Mouse (Mus musculus) limb, embryonic 11.5 days (tissue): ENCODE measurements around the gene Syt16. TPM values are rescaled to one million over a fixed set of nuclear protein-coding genes. Genes with fewer than 3 reads are reported as not detected.

Source experiments
- ATAC-seq: fragments of 200-750 bp; cut with Nextera tagmentation; 2 replicates; pipeline ENCODE4 v1.8.0; 2017; ENCODE audit warnings: low read depth; ENCODE audit not compliant: insufficient number of reproducible peaks, low FRiP score, low TSS enrichment
- DNase-seq: peaks from one replicate; pipeline ENCODE4 v3.0.0-alpha.2; 2015; ENCODE audit warnings: low spot score
- H3K27ac ChIP-seq: fragments of 300-500 bp; sonication (generic); replicated peaks from 2 replicates; pipeline ENCODE4 v1.5.1; 2014; ENCODE audit warnings: low read depth, mild to moderate bottlenecking, low read length
- H3K27me3 ChIP-seq: fragments of 300-500 bp; sonication (generic); 2 replicates; pipeline ENCODE4 v1.6.1; 2014; ENCODE audit warnings: mild to moderate bottlenecking, low read length, mixed read lengths; ENCODE audit not compliant: control insufficient read depth, insufficient read depth
- H3K36me3 ChIP-seq: fragments of 300-500 bp; sonication (generic); 2 replicates; pipeline ENCODE4 v1.6.1; 2014; ENCODE audit warnings: mild to moderate bottlenecking, low read length, moderate library complexity, mixed read lengths; ENCODE audit not compliant: control insufficient read depth, insufficient read depth
- H3K4me1 ChIP-seq: fragments of 300-500 bp; sonication (generic); 2 replicates; pipeline ENCODE4 v1.6.1; 2014; ENCODE audit warnings: low read length, mixed read lengths; ENCODE audit not compliant: control insufficient read depth, insufficient read depth
- H3K4me2 ChIP-seq: fragments of 300-500 bp; sonication (generic); 2 replicates; pipeline ENCODE4 v1.6.1; 2014; ENCODE audit warnings: low read depth, mild to moderate bottlenecking, moderate library complexity; ENCODE audit not compliant: severe bottlenecking
- H3K4me3 ChIP-seq: fragments of 300-500 bp; sonication (generic); 2 replicates; pipeline ENCODE4 v1.5.1; 2014; ENCODE audit warnings: low read depth, low read length
- H3K9ac ChIP-seq: fragments of 300-500 bp; sonication (generic); 2 replicates; pipeline ENCODE4 v1.6.1; 2014; ENCODE audit warnings: mild to moderate bottlenecking, low read length
- H3K9me3 ChIP-seq: fragments of 300-500 bp; sonication (generic); 2 replicates; pipeline ENCODE4 v1.6.1; 2016; ENCODE audit warnings: low read length; ENCODE audit not compliant: control insufficient read depth
- WGBS: fragments of 180-500 bp; shearing (Covaris S2); extraction: QIAGEN DNeasy Blood & Tissue Kit; methylation state at CpG from one replicate; pipeline ENCODE4 v1.1.7; 2014; 5-methylcytosine and 5-hydroxymethylcytosine counted together
- polyA plus RNA-seq: library from polyadenylated mRNA; unstranded; fragments of >200 nt; fragmentation: Nextera tagmentation; extraction: Ambion mirVana; gene quantifications from 2 replicates; pipeline ENCODE4 v1.2.1, GENCODE M21; 2014

The Syt16 gene
- polyA plus RNA-seq, 1 experiment from 2014 or later, result 2.4 TPM

GRCm38 (mm10) chr12:74220651-74221050 is 223.2 kb downstream of the Syt16 start:
- H3K9me3 ChIP-seq, result no peaks in the 10 kb centered on the region
- no peaks in the 10 kb centered on the region for H3K36me3 ChIP-seq
- no peak overlapping the region for H3K9ac ChIP-seq
- no peak overlapping the region for H3K4me2 ChIP-seq
- ATAC-seq (no peak), DNase-seq (no peak)
- H3K4me1 ChIP-seq, result no peaks in the 10 kb centered on the region
- no peak overlapping the region for H3K4me3 ChIP-seq
- H3K27me3 ChIP-seq, result no peaks in the 10 kb centered on the region
- H3K27ac ChIP-seq, result no peak overlapping the region
- 72% methylated on average over 1 of the region's 1 CpGs for WGBS

- H3K4me1 ChIP-seq, result no peaks in the 10 kb centered on the region
- no peak overlapping the region for H3K27ac ChIP-seq
- H3K4me3 ChIP-seq, result no peak overlapping the region
- H3K9ac ChIP-seq, result no peak overlapping the region
- H3K36me3 ChIP-seq, result no peaks in the 10 kb centered on the region
- no peaks in the 10 kb centered on the region for H3K9me3 ChIP-seq
- H3K27me3 ChIP-seq, result no peaks in the 10 kb centered on the region
- no peak for DNase-seq
- H3K4me2 ChIP-seq, result no peak overlapping the region
- ATAC-seq, result no peak
- 74% methylated on average over 10 of the region's 10 CpGs for WGBS
Observed at GRCm38 (mm10) chr12:74230808-74231207, 233.3 kb downstream of the Syt16 start.

GRCm38 (mm10) chr12:74232845-74233244 is 235.4 kb downstream of the Syt16 start:
- Histone ChIP-seq H3K27ac (no peak overlapping the region), H3K9me3 (no peaks in the 10 kb centered on the region), H3K9ac (no peak overlapping the region), H3K27me3 (no peaks in the 10 kb centered on the region), H3K4me3 (no peak overlapping the region), H3K4me2 (no peak overlapping the region), H3K36me3 (no peaks in the 10 kb centered on the region), H3K4me1 (no peaks in the 10 kb centered on the region)
- ATAC-seq (no peak), DNase-seq (no peak)
- 97% methylated on average over 1 of the region's 1 CpGs for WGBS

DNA sequence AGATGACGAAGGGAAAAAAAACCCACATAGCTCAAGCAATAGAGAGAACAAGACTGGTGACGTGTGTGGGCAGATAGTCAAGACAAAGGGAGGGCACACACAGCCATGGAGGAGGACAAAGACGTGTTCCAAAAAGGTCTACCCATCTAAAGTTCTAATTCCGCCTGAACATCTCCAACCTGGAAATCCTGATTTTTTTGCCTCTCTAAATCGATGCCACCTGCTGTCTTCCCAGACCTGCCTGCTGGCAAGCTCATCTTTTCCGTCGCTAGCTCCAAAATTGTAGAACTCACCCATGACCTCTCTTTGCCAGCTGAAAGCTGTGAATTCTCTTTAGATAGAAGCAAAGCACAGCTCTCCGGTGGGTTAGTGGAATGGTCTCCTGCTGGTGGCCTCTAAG is 238.7 kb downstream of the Syt16 start:
- Histone ChIP-seq H3K4me1 (no peaks in the 10 kb centered on the region), H3K27me3 (no peaks in the 10 kb centered on the region), H3K9ac (no peak overlapping the region), H3K4me2 (no peak overlapping the region), H3K9me3 (no peaks in the 10 kb centered on the region), H3K36me3 (no peaks in the 10 kb centered on the region), H3K27ac (no peak overlapping the region), H3K4me3 (no peak overlapping the region)
- WGBS, result 87% methylated on average over 8 of the region's 8 CpGs
- DNase-seq (no peak), ATAC-seq (no peak)

DNA sequence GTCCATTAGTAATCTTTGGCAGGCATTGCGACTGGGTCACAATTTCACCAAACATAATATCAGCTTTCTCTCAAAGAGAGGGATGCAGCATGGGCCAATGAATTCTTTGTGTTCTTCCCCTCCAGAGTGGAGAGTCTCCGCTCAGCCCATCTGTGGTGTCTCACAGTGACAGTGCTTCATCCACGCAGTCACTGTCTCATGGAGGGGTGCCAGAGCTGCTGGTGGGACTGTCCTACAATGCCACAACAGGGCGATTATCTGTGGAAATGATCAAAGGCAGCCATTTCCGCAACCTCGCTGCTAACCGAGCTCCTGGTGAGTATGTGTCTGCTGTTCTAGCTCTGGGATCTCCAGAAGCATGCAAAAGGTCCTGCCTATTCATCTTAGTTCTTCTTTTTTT is 240.6 kb downstream of the Syt16 start:
- no peak overlapping the region for H3K4me3 ChIP-seq
- H3K36me3 ChIP-seq, result no peaks in the 10 kb centered on the region
- no peaks in the 10 kb centered on the region for H3K4me1 ChIP-seq
- no peaks in the 10 kb centered on the region for H3K9me3 ChIP-seq
- H3K27ac ChIP-seq, result no peak overlapping the region
- no peak overlapping the region for H3K4me2 ChIP-seq
- ATAC-seq (no peak), DNase-seq (no peak)
- 80% methylated on average over 7 of the region's 7 CpGs for WGBS
- no peak overlapping the region for H3K9ac ChIP-seq
- H3K27me3 ChIP-seq, result no peaks in the 10 kb centered on the region

- no peak for DNase-seq
- WGBS, result 78% methylated on average over 2 of the region's 2 CpGs
- H3K4me1 ChIP-seq, result no peaks in the 10 kb centered on the region
Observed at GRCm38 (mm10) chr12:74238806-74239205, 241.3 kb downstream of the Syt16 start.

DNA sequence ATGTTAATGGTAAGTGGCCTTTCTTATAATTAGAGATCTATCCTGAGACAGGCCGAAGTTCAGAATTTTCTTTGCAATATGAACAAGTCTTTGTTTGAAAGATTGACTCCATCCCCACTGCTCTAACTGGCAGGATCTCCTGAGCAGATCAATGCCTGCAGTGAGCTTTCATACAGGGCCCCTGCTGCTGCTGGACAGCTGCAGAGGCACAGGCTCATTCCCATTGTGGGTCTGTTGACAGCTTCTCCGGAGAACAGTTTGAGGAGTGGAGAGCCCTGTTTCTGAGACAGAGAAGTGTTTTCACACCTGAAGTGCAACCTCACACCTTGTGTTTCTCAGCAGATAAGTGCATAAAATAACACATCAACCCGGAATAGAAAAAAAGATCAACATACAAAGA is 267.4 kb downstream of the Syt16 start:
- Histone ChIP-seq H3K27me3 (no peaks in the 10 kb centered on the region), H3K27ac (no peak overlapping the region), H3K9me3 (no peaks in the 10 kb centered on the region), H3K4me3 (no peak overlapping the region), H3K4me1 (no peaks in the 10 kb centered on the region), H3K36me3 (no peaks in the 10 kb centered on the region), H3K9ac (no peak overlapping the region), H3K4me2 (no peak overlapping the region)
- no peak for ATAC-seq
- 52% methylated on average over 3 of the region's 3 CpGs for WGBS
- no peak for DNase-seq

More at GRCm38 (mm10) chr12:74238806-74239205, 241.3 kb downstream of the Syt16 start:
- no peak for ATAC-seq
- no peaks in the 10 kb centered on the region for H3K36me3 ChIP-seq
- H3K9me3 ChIP-seq, result no peaks in the 10 kb centered on the region
- H3K4me3 ChIP-seq, result no peak overlapping the region
- H3K9ac ChIP-seq, result no peak overlapping the region
- no peaks in the 10 kb centered on the region for H3K27me3 ChIP-seq
- H3K27ac ChIP-seq, result no peak overlapping the region
- no peak overlapping the region for H3K4me2 ChIP-seq

DNA sequence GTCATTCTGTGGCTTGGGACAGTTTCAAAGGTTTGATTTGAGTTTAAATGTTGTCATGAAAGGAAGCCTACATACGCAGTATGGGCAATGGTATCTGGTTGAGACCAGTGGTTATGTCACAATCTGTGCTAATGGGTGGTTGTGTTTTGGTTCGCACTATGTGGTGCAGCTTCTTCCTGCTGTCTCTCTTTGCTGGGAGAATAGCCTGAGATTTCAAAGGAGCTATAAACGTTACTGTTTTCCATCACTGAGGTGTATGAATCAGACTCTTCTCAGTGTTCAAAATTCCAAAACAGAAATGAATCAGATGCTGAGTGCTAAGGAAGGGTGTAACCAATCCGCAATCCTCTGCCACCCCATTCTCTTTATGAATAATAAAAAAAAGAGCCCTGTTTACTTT is 269.6 kb downstream of the Syt16 start:
- no peak overlapping the region for H3K27ac ChIP-seq
- no peaks in the 10 kb centered on the region for H3K27me3 ChIP-seq
- no peaks in the 10 kb centered on the region for H3K4me1 ChIP-seq
- H3K4me3 ChIP-seq, result no peak overlapping the region
- H3K9me3 ChIP-seq, result no peaks in the 10 kb centered on the region
- H3K4me2 ChIP-seq, result no peak overlapping the region
- H3K9ac ChIP-seq, result no peak overlapping the region
- ATAC-seq (no peak), DNase-seq (no peak)
- WGBS, result 88% methylated on average over 4 of the region's 4 CpGs
- H3K36me3 ChIP-seq, result no peaks in the 10 kb centered on the region

DNA sequence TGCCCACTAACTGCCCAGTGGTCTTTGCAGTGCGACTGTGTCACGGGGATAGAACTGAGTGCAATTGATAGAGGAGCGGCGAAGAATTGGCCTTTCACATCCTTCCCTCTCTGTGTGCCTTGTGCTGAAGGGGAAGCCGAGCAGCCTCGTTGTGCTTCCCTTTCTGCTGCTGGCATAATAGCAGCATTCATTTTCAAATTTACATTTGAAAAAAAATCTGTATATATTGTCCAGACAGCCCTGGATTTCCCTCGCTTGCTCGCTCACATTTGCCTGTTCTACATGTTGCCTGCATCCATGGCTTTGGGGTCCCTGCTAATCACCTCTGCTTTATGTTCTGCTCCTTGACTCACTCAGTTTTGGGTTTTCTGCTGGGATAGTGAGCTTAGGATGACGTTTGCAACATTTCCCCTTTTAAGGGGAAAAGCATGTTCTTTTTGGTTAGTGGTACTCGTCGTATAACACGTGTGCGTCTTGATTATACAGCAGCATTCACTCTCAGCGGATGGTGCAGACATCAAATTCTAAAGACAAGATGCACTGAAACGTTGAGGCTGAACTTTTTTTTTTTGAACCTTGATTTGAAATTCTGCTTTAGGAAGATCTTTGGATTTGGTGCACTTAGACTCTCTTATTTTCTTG is 271.3 kb downstream of the Syt16 start:
- no peak for ATAC-seq
- no peaks in the 10 kb centered on the region for H3K27me3 ChIP-seq
- H3K36me3 ChIP-seq, result no peaks in the 10 kb centered on the region
- H3K9ac ChIP-seq, result no peak overlapping the region
- no peak overlapping the region for H3K4me3 ChIP-seq
- no peaks in the 10 kb centered on the region for H3K4me1 ChIP-seq
- DNase-seq, result no peak
- 90% methylated on average over 15 of the region's 15 CpGs for WGBS
- H3K4me2 ChIP-seq, result no peak overlapping the region
- H3K9me3 ChIP-seq, result no peaks in the 10 kb centered on the region
- no peak overlapping the region for H3K27ac ChIP-seq
